Mouse (Mus musculus) lung, adult 2 months (tissue): ENCODE measurements at regions not wholly inside any gene's neighbourhood (a gene's known extent, or its start where the extent isn't known, plus 50 kb on each side); places are given as distances from the start of the nearest gene placed in this dataset.

Experiments used
- DNase-seq: peaks from one replicate; pipeline ENCODE4 v3.0.0; 2022
- H3K4me1 ChIP-seq: fragments of 200-500 bp; 2 replicates; pipeline ENCODE4 v1.6.1; 2011; ENCODE audit warnings: low read length; ENCODE audit not compliant: control insufficient read depth, insufficient read depth
- H3K4me3 ChIP-seq: fragments of 200-500 bp; replicated peaks from 2 replicates; pipeline ENCODE3; 2011; ENCODE audit warnings: low read depth, mild to moderate bottlenecking, control low read depth, low read length; ENCODE audit errors: extremely low read depth
- CTCF ChIP-seq: fragments of 200-500 bp; IDR thresholded peaks from 2 replicates; pipeline ENCODE4 v1.5.1; 2011; ENCODE audit warnings: mild to moderate bottlenecking, low read length, control low read depth; ENCODE audit not compliant: insufficient read depth
- POLR2A ChIP-seq: fragments of 200-500 bp; IDR thresholded peaks from 2 replicates; pipeline ENCODE4 v1.6.1; 2011; ENCODE audit warnings: low read depth, mild to moderate bottlenecking, control low read depth, low read length, borderline replicate concordance; ENCODE audit errors: extremely low read depth
- WGBS: fragments of 180-500 bp; shearing (Covaris S2); methylation state at CpG from one replicate; pipeline ENCODE4 v1.1.7; 2018; 5-methylcytosine and 5-hydroxymethylcytosine counted together

- Histone ChIP-seq H3K4me3 (no peak overlapping the region), H3K4me1 (no peaks in the 10 kb centered on the region; the same call in 1 of the 2 replicates)
- TF ChIP-seq CTCF (no peak), POLR2A (no peak)
- no peak for DNase-seq
- 83% methylated on average over 2 of the region's 2 CpGs for WGBS
Observed at GRCm38 (mm10) chr3:51033292-51033691, 191.0 kb upstream of the Noct start.

- Histone ChIP-seq H3K4me1 (no peaks in the 10 kb centered on the region), H3K4me3 (no peak overlapping the region)
- no peak for TF ChIP-seq CTCF
- no peak for TF ChIP-seq POLR2A
- DNase-seq = no peak
- 41% methylated on average over 17 of the region's 17 CpGs for WGBS
Observed at GRCm38 (mm10) chr3:51036700-51037306, 187.4 kb upstream of the Noct start.

- TF ChIP-seq POLR2A = no peak
- 52% methylated on average over 17 of the region's 17 CpGs for WGBS
- no peak for DNase-seq
- Histone ChIP-seq H3K4me1 (no peaks in the 10 kb centered on the region), H3K4me3 (no peak overlapping the region)
Observed at GRCm38 (mm10) chr3:51042223-51042846, 181.9 kb upstream of the Noct start.

GRCm38 (mm10) chr3:51048739-51049138 lies 175.5 kb upstream of the Noct start:
- TF ChIP-seq POLR2A (no peak), CTCF (no peak)
- H3K4me1 ChIP-seq = no peaks in the 10 kb centered on the region
- WGBS = 97% methylated on average over 3 of the region's 3 CpGs
- DNase-seq = no peak
- no peak overlapping the region for H3K4me3 ChIP-seq

GRCm38 (mm10) chr3:51050156-51050555 lies 174.1 kb upstream of the Noct start:
- 95% methylated on average over 1 of the region's 1 CpGs for WGBS
- TF ChIP-seq CTCF (no peak), POLR2A (no peak)
- H3K4me3 ChIP-seq = no peak overlapping the region
- DNase-seq = no peak
- no peaks in the 10 kb centered on the region for H3K4me1 ChIP-seq

- DNase-seq = no peak
- WGBS = 76% methylated on average over 8 of the region's 8 CpGs
- TF ChIP-seq CTCF = no peak
- no peak for TF ChIP-seq POLR2A
- no peaks in the 10 kb centered on the region for H3K4me1 ChIP-seq
- no peak overlapping the region for H3K4me3 ChIP-seq
Observed at GRCm38 (mm10) chr3:51055004-51055403, 169.2 kb upstream of the Noct start.

GRCm38 (mm10) chr3:51064201-51064600 lies 160.0 kb upstream of the Noct start:
- DNase-seq = no peak
- H3K4me3 ChIP-seq = no peak overlapping the region
- TF ChIP-seq CTCF (no peak), POLR2A (no peak)
- WGBS = 44% methylated on average over 4 of the region's 4 CpGs
- H3K4me1 ChIP-seq = peaks cover 3% of the 10 kb centered on the region; the same call in 1 of the 2 replicates

- H3K4me1 ChIP-seq = peaks cover 3% of the 10 kb centered on the region; the same call in 1 of the 2 replicates
- WGBS = 20% methylated on average over 5 of the region's 5 CpGs
- no peak for DNase-seq
- no peak overlapping the region for H3K4me3 ChIP-seq
- TF ChIP-seq CTCF = no peak
- TF ChIP-seq POLR2A = no peak
Observed at GRCm38 (mm10) chr3:51066373-51066772, 157.9 kb upstream of the Noct start.

GRCm38 (mm10) chr3:51072417-51072816 lies 151.8 kb upstream of the Noct start:
- WGBS = 78% methylated on average over 10 of the region's 10 CpGs
- H3K4me1 ChIP-seq = peaks cover 6% of the 10 kb centered on the region; the same call in 1 of the 2 replicates
- no peak for TF ChIP-seq CTCF
- TF ChIP-seq POLR2A = no peak
- no peak for DNase-seq
- H3K4me3 ChIP-seq = no peak overlapping the region
